Mouse (Mus musculus) heart, postnatal 10 days (tissue): Measurements from ENCODE around the gene Emg1. TPM values are rescaled to one million over a fixed set of nuclear protein-coding genes. Genes with fewer than 3 reads are reported as not detected.

Experiments
- DNase-seq, 2 experiments: peaks; one replicate each; pipeline ENCODE4 v3.0.0; 2021
- intact Hi-C: fragments of 180-260 bp; cut with DNase I; formaldehyde crosslinking; loops from one replicate; pipeline ENCODE4 v1.15.1; 2025
- total RNA-seq, 2 experiments: library from RNA; stranded (reverse); gene quantifications; 2 replicates each; pipeline ENCODE4 v1.2.3; 2021

Emg1 gene
- total RNA-seq, 2 experiments from 2014 or later: 64.2 to 66.4 TPM

DNA sequence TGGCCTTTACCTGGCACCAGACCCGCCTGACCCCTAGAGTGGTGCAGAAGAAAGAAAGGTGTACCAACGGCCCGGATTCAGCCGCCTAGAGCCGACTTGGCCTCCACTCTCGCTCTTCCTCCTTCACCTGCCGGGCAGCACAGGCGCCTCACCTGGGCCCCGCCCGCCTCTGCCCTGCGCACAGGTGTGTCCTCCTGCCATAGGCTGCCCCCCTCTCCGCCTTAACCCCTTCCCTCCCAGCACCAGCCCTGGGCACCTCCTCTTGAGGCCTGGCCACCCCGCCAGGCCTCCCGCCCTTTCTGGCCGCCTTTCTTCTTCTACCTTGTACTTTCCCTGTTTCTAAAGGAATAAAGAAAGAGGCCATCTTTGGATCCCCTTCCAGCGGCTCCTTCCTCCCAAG lies 6.7 kb upstream of the Emg1 start:
- DNase-seq: no peak
- intact Hi-C loops: no loop called here

DNA sequence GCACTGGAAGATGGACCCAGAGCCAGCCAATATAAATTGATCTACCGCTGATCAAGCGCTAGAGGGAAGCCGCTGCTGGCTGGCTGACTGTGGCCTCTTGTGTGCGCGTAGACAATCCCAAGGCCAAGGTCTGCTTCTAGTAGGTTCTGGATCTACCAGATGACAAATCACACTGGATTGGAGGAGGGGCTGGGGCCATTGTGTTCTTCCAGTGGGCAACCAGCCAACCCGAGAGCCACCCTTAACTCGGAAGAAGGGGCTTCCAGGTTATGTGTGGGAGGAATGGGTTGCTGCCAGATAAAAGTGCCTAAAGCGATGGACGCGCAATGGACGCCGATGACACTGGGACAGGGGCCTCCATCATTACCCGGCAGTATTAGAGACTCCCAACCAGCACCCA lies 6.0 kb upstream of the Emg1 start:
- intact Hi-C loops: no loop called here
- no peak for DNase-seq

DNA sequence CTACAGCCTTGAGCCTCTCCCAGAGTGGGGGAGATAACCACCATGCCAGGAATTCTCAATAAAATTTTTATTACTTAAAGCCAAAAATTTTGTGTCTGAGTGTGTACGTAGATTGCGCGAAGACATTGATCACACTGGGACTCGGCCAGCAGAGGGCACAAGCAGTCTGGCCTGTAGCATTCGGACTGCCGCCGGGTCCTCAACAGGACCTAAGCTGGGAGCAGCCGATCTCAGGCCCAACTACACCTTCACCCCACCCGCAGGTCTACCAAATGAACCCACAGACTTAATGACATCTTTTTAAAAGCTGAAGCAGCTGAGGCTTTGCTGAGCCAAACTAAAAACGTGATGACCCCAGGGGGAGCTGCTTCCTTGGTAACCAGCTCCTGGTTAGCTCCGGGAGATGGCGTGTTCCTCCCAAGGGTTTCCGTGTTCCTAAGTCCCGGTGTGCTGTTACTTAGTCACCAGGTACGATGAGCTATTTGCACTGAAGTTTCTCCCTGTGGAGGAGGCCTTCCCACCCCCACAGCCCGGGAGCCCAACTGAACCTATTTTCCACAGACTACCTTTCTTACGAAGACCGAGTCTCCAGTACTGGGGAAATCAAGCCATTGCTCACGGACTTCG lies 5.0 kb upstream of the Emg1 start:
- DNase-seq: peak in 1 of 2 experiments; percentile 61
- intact Hi-C loops: no loop called here

DNA sequence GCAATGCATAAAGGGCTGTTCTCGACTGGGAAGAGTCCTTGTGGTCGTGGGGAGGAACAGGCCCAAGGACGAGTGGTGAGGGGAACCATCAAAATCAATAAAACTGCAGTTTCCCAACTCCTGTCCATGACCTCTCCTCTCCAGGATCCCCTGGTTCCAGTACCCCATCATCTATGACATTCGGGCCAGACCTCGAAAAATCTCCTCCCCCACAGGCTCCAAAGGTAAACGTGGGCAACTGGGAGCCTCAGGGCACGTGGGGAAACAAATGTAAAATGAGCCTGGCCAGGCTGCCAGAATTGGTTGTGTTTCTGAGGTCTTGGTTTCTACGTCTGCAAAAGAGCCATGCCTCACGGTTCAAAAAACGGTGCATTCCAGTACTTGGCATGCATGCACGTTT lies 940 bp upstream of the Emg1 start:
- intact Hi-C loops: loop anchor here (1.0 kb wide), 1 partner anchor 28 kb away; the partner anchor contains the start of gene Grcc10
- no peak for DNase-seq

DNA sequence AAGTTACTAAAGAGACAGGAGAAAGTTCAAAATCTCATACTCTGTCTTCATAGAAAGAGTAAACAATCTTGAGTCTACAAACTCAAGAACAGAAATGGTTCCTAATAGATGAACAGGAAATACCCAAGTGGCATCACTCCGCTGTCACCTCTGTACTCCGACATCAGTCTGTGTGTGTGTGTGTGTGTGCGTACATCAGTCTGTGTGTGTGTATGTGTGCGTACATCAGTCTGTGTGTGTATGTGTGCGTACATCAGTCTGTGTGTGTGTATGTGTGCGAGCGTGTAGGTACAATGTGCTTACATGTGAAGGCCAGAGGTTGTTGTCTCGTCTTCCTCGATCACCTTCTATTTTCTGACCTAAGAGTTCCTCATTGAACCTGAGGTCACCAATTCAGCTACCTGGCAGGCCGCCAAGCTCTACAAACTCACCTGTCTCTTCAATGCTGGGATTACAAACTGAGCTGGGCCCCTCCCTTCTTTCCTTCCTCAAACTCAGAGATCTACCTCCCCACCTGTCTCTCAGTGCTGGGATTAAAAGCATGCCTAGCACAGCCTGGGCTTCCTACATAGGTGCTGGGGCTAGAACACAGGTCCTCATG lies 3.6 kb downstream of the Emg1 start:
- intact Hi-C loops: no loop called here

DNA sequence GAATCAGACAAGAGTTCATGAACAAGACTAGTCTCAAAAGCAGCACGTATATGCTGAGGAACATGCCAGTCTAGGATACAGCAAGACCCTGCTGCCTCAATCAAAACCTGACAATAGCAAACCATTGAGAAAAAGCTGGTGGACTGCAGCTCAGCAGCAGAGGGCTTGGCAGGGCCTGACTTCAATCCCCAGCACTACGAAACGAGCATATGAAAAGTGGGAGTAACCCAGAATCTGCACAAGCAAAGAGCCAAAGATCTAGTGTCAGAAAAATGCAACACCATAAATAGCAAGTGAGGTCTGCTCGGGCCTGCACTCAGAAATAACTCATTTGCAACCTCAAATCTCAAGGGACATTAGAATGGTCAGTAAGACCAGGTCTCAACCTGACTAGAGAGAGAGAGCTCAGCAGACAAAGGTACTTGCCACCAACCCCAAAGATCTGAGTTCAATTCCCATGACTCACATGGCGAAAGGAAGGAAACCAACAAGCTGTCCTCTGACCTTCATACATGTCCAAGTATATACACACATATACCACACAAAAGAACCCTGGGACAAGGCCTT lies 5.8 kb downstream of the Emg1 start:
- no peak for DNase-seq
- intact Hi-C loops: no loop called here

More for the DNA sequence above, 3.6 kb downstream of the Emg1 start:
- DNase-seq: no peak

DNA sequence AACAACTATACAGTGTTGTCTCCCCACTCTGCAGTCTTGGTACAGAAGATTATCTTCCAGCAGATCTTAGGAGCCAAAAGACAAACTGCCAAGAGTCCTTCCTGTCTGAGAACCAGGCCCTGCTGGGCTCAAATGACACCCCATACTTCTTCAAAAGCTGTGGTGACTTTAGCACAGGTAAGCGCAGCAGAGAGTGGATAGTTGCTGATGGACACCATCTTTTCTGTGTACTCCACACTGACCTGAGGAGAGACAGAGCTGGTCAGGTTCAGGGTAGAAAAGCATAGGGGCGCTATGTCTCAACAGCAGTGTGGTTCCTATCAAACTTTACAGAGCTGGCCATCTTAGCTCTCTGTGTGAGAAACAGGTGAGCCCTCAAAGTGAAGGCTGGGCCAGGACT lies 7.6 kb downstream of the Emg1 start:
- intact Hi-C loops: loop anchor here (5.0 kb wide), 1 partner anchor 33 kb away; the partner anchor contains the start of gene Ptpn6
- DNase-seq: no peak

DNA sequence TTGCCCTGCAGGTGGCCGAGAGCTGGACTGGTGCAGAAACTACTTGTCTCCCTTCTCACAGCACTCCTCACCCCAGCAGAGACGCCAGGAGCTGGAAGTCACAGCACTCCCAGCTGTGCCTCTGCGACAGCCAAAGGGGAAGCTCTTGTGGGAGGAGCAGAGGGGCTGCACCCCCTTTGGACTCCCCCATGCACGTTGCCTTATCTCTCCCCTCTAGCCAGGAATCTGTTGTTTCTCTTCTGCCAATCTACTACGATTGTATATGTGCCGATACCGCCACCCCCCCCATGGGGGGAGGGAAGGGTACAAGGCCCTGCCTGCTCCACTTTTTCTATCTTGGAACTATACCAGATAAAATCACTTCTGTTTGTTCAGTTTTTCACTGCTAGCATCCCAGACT lies 8.2 kb downstream of the Emg1 start:
- intact Hi-C loops: loop anchor here (2.0 to 5.0 kb wide), 2 partner anchors 34 to 55 kb away; partner anchors contain the start of gene Ptpn6
- no peak for DNase-seq

DNA sequence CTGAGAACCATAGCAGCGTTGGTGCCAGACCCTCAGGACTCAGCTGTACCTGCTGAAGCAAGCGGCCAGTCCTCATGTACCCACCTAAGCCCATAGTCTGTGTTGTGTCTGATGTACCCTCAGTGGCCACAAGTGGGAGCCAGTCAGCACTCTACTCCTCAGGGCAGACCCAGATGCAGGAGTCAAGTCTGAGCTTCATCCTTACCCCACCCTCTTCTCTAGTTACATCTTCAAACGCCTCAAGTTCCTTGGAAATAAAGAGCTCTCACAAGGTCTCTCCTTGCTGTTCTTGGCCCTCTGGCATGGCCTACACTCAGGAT lies 9.2 kb downstream of the Emg1 start:
- DNase-seq: peak; percentile 69 to 85
- intact Hi-C loops: loop anchor here (2.0 to 5.0 kb wide), 2 partner anchors 35 to 56 kb away; partner anchors contain the start of gene Ptpn6

DNA sequence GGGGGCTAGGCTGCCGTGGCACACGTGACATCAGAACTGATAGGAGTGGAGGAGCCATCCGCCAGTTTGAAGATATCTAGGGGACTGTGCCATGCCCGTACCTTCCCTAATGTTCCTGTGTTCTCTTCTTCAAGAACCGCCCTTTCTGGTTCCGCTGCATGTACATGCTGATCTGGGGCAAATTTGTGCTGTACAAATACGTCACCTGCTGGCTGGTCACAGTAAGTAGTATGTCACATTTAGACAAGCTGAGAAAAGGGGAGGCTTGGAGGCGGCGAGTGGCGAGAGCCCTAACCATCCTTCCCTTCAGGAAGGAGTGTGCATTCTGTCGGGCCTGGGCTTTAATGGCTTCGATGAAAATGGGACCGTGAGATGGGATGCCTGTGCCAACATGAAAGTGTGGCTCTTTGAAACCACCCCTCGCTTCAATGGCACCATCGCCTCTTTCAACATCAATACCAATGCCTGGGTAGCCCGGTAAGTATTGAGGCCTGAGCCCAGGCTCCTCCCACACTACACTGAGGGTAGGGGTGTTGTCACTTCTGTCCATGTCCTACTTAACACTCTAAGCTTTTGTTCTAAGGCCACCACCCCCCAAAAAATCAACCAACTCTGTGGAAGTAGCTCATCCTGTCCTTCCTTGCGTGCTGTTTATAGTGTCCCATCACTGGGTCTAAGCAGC lies 9.7 kb downstream of the Emg1 start:
- intact Hi-C loops: loop anchor here (2.0 to 5.0 kb wide), 2 partner anchors 35 to 57 kb away; partner anchors contain the start of gene Ptpn6
- DNase-seq: no peak

DNA sequence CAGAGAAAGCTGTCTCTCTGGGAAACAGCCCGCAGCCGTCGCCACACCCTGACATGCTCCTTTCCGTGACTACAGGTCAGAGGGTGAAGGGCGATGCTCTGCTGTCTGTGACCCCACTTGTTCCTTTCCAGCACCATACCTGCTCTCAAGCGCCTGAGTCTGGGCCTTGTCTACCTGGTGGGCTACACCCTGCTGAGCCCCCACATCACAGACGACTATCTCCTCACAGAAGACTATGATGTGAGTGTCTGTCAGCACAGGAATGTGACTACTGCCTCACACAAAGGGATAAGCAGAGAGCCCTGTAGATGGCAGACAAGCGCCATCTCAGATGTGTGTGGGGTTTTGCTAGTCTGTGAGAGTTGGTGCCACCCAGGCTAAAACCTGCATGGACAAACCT lies 10.6 kb downstream of the Emg1 start:
- intact Hi-C loops: loop anchor here (5.0 kb wide), 1 partner anchor 36 kb away; the partner anchor contains the start of gene Ptpn6
- DNase-seq: no peak

DNA sequence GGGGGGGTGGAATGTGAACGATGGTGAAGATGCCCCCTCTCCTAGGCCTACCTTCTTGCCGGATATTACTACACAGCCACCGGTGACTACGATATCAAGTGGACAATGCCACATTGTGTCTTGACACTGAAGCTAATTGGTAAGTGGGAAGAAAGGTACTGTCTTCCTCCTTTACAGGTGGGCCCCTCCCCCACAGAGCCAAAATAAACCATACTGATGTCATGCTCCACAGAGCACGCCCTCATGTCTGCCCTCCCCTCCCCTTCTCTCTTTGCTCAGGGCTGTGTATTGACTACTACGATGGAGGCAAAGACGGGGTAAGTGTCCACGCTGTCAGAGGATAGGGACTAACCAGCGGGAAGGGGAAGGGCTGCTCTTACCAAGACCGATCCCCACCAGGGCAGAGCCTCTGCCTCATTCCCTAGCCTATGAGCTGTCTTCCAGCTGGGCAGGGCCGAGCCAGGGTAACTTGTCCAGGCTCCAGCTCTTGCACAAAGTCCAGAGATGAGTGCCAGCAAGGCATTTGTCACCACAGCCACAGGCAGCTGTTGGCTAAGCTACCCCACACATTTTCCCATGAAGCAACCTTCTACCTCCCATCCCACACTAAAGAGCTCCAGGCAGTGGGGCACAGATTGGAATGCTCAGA lies 11.9 kb downstream of the Emg1 start:
- peak; percentile 84 for DNase-seq
- intact Hi-C loops: loop anchor here (5.0 kb wide), 1 partner anchor 37 kb away; the partner anchor contains the start of gene Ptpn6

DNA sequence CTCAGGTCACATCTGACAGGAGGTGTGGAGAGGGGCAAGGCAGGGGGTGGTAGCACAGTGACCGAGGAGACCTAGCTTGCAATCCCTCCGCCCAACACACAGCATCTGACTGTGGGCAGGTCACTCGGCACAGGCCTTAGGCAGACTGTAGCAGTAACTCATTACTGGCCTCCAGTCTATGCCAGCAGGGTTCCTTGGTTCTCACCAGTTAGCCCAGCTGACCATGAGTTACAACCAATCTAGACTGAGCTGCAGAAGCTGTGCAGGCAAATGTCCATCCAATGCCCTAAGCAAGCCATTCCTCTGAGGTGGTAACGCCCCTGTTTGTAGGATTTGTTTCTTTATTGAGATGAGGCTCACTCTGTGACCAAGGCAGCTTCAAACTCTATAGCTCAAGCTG lies 12.6 kb downstream of the Emg1 start:
- no peak for DNase-seq
- intact Hi-C loops: no loop called here

DNA sequence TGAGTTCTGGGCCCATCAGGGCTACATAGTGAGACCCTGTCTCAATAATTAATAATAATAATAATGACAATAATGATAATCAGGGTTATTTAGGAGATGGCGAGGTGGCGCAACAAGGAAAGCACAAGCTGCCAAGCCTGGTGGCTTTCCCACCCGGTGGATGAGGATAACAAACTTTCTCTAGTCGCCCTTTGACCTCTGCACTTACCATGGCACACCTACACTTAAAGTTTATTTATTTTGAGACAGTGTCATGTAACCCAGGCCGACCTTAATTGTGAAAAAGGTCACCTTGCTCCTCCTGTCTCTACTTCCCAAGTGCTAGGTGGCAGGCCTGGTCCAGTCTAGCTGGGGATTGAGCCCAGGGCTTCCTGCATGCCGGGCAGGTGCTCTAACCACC lies 13.2 kb downstream of the Emg1 start:
- DNase-seq: no peak

DNA sequence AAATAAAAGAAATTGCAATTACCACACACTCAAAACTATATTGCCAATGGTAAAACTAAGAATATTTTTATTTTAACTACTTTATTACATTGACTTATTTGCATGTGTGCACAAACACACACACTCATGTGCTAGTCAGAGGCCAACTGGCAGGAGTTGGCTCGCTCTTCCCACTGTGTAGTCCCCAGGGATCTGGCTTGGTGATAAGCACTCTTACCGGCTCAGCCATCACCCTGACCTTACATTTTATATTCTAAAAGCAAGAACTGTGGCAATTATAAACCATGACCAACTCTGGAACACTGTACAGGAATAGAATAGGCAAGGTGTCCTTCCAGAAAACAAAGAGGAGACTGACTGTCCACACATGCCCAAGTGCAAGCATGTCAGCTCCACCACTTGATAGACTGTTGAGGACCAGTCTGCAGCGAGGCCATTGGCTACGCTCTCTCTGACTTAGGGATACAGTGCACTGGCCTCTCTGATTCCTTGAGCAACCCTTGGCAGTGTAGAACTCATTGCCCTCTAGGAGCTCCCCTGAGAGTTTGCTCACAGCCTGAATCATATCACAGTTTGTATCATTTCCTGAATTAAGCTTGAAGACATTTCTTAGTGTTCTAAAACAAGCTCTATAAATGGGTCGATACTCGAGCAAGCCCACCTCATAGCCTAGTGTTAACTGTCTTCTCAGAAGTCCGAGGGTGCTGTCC lies 15.4 kb downstream of the Emg1 start:
- no peak for DNase-seq
- intact Hi-C loops: no loop called here

More for the DNA sequence above, 13.2 kb downstream of the Emg1 start:
- intact Hi-C loops: no loop called here

DNA sequence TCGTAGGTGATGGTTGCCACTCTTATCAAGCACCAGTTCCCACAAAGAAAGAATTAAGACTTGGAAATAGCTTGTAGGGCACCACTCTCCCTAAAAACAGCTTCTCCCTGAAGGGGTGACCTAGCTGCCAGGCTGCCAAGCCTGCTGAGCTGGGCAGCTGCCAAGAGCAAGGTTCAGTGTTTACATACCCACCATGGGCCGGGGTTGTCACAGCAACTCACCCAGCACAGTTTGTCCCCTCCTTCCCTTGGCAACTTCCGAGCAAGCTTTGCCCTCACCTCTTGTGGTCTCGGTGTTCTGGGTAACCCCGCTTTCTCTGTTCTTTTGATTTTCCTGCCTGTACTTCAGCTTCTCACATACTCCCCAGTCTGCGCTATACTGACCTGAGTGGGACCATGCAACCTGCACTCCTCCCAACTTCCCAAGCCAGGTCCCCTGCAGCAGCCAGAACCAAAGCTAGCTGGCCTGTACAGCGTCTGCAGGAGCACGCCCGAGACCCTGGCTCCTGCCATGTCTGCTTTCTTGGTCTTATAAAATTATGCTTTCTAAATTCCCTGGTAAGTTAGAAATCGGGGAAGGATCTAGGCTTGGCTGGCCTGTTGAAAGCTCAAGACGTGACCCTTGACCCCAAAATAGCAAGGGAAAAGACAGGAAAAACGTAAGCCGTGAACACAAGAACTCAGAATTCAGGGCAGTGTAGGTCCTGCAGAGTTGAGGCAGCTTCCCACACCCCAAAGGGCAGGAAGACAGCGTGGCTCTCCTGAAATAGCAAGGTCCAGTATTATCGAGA lies 17.6 kb downstream of the Emg1 start:
- DNase-seq: peak; percentile 87 to 89

DNA sequence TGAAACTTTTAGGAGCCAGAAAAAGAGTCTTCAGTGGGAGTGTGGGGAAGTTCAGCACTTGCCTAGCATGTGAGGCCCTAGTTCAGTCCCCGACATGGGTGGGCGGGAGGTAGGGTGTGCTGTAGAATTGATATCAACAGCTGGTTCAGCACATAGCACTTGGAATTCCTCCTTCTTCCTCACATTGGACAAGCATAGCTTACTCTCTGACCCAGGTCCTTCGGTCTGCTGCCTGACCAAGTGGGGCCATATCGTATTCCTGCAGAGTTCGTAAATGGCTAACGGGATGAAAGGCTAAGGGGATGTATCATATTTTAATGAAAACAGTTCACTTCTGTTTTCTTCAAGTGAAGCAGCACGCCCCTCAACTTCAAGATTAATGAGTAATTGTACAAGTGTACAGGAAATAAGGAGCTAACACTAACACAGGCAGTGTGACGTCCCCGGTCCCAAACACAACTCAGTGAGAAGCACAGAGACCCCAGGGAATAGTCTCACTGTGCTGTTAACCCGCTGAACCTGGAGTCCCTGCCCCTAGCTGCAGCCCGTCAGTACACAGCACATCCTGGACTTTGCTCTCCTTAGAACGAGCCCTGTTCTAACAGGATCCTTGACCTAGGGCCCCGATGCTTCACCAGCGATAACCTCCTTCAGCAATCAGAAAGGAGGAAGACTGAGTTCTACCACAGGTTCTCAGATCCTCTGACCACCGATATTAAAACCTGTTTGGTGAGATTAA lies 18.6 kb downstream of the Emg1 start:
- no peak for DNase-seq
- intact Hi-C loops: loop anchor here (2.0 kb wide), 1 partner anchor 31 kb away; the partner anchor contains the start of gene Lpcat3

More for the DNA sequence above, 17.6 kb downstream of the Emg1 start:
- intact Hi-C loops: no loop called here

DNA sequence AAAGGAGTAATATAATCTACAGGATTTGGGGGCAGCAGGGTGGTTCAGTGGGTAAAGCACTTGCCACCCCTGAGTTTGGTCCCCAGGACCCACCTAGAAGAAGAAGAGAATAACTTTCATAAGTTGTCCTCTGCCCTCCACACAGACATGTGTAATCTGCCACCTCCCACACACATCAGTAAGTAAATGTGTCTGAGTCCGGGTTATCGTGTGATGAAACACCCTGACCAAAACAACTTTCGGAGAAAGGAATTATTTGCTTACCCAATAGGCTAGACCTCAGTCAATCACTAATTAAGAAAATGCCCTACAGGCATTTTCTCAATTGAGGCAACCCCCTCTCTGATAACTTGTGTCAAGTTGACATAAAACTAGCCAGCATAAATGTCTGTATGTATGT lies 21.5 kb downstream of the Emg1 start:
- DNase-seq: no peak
- intact Hi-C loops: no loop called here

DNA sequence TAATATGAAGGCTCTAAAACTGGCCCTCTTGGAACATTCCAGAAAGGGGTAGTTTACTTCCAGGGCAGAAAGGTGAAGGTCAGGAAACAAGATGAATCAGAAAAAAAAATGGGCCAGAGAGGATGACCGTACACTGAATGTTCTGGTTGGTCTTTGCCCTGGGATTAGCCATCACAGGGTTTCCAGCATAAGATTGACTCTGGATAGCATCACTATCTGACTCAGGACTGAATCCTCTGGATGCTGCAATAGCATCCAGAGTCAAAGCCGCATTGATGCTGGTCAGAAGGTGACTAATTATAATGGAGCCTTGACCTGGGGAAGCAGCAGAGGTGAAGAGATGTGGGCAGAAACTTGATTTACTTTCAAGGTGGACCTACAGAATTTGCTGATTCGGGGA lies 23.0 kb downstream of the Emg1 start:
- DNase-seq: no peak
- intact Hi-C loops: no loop called here
